Mouse (Mus musculus) retina, postnatal 7 days (tissue): ENCODE measurements around the gene Clcn5.

Experiments used
- DNase-seq: peaks from one replicate; pipeline ENCODE4 v3.0.0-alpha.2; 2012; ENCODE audit warnings: low read depth, low spot score

The Clcn5 gene

DNA sequence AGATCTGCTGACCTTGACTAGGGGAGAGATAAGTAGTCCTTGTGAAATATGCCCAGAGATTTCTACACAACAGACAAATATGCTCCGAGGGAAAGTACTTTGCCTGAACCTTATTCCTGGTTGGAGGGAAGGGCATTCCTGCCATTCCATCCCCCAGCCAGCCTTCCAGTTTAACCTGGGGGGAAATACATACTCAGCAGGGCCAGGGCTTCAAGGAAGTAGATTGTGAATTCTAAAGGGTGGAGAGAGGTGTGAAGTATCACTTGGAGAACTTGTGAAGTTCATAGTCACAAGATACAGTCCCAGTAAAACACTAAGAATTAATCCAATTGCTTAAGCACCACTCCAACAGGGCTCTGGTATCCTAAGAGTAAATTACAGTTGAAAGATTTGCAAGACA, 121.3 kb downstream of the Clcn5 start:
- DNase-seq = no peak

DNA sequence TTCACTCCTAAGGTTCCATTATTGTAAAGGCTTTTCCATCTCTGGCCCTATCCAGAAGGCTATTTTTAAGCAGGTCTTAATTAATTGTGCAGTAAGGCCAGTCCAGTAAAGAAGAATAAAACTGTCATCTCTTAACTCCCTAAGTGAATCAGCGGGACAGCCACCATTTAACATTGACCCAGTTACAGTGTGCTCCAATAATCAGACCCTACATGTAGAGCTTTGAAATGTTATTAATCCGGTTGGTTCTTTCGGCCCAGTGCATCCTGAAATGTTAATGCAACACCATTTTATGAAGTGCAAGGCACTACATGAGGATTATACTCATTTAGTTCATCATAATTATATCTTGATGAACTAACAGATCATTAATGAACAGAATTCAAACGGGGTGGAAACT, 128.3 kb downstream of the Clcn5 start:
- no peak for DNase-seq

DNA sequence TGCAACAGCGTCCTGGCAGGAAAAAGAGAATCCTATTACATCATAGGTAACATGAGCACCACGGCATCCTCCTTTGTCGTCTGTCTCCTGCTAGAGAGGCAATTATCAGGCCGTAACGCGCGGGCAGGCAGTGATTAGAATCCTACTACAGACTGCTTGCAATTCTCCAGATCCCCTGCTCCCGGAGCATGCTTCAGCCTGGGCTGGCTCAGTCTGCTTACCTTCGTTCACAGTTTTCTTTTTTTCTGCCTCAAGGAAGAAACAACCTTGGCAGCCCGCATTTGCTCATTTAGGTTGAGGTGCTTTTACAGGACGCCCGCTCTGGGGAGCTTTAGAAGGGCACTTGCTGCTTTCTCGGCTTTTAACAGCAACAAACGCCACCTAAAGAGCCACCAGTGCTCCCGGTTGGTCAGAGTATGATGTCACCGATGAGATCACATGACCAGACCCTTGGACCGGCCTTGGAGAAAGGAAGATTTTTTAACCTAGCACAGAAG, 130.8 kb downstream of the Clcn5 start:
- DNase-seq = peak; percentile 9

DNA sequence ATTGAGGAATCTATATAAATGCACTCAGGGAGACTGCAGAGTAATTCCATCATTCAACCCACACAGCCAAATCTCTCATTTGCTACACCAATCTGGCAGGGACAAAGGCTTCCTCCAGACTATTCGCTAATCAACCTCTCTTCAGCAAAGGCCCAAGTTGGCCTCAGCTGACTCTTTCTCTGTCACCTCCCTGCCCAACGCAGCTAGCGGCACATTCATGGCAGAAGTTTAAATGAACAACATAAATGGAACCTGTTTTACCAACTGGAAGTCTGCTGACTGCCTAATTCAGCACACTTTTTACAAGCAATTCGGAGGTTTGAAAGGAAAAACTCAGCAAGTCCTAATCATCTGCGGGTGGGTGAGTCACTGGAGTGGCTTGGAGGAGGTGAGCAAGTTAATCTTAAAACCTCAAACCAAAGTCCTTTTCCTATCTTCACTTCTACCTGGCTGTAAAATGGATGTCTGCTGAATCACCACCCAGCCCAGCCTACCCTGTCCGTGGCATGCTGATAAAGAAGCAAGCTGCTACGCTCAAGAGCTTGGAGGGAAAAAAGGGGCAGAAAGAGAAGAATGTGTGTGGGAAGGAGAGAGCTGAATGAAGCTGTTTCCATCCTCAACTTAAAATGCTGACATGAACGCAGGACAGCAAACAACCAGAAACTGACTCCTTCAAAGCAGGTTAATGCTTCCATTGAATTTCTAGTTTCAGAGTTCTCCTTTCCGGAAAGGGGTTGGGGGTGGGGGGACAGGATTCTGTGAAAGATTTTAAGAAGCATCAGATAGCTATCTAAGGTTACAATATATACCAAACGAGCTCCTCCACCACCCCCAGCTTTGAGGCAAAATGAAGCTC, 131.5 kb downstream of the Clcn5 start:
- DNase-seq = no peak

DNA sequence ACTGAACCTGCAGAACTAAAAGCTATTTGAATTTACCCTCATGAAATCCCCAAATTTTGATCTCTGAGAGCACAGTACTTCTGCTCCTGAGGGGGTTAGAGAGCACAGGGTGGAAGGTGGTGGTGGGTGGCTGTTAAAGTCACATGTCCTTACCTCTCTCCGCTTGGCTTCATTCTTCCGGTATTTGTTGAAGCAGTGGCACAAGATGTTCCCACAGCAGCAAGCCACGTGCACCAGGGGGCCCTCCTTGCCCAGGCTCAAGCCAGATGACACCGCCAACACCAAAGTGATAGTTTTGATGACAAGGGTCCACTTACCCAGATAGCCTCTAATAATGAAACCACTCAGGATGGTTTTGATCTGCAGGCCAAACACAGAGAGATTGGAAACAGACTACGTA, 149.0 kb downstream of the Clcn5 start:
- no peak for DNase-seq

DNA sequence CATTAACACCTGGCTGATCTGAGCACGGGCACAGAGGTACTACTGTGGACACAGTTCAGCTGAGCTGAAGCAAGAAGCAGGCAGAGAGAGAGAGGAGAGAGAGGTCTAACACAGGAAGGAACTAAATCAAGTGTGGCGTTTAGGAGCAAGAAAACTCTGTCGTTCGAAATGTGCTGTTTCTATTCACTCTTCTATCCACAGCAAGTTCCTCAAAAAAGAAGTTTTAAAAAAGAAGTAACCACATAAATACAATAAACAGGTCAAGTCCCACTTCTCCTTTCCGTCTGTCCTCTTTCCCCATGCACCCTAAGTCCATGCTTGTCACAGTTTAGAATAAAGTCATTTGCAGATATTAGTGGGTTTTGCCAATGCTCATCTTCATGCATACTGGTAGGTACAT, 150.4 kb downstream of the Clcn5 start:
- no peak for DNase-seq

DNA sequence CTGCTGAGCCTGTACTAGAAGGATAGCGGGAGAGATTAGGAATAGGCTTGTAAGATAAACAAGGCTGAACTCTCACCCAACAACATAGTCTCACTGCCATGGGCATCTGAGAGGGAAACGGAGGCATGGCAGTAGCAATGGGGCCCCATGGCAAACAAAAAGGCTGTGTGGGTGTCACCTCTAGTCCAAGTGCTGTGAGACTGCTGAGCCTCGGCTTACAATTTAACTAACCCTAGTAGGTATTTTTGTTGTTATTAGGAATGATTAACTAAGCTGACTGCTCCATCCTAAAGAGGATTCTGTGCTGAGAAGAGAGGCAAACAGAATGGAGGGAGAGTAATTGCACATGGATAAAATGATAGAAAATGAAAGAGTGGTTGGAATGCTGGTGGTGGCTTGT, 161.2 kb downstream of the Clcn5 start:
- no peak for DNase-seq

DNA sequence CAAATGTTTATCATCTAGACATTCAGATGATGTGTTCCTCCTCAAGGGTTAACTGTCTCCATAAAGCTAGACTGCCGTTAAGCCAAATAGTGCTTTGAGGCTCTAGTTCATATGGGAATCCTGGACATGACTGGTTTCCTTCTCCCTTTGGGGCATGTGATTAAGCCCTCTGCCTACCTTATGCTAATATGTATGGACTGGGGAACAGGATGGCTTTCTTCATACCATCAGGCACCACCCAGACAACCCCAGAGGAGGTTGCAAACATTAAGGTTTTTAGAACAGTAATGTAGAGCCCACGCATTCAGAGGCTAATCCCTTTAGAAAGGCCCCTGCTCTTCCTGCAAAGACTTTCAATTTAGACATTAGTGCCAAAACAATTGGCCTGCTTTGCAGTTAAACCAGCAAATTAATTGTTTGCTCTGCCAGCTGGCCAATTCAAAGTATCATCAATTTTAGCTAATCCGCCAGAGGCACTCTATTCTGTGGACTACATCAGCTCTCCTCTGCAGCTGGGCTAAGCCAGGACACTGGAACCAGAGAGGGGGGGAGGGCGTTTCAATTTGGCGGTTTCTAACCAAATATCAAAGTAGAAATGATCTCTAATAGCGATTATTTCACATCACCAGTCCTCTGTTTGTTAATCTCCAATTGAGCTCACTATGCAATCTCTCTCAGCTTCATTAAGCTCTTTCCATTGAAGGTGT, 163.0 kb downstream of the Clcn5 start:
- DNase-seq = no peak

DNA sequence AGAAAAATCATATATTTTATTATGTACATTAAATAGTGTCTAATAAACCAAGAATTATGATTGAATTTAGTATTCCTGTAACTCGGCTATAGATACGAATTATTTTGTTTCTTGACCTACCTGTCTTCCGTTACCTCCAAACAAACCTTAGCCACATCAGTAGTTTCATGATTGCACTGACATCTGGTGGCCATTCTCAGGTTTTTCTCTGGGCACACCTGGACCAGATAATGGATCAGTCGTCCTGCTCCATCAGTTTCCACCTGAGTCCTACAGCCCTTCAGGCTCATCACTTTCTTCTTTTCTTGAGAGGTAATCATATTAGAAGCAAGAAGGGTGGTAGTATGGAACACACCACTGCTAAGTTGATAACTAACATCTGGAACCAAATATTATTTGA, 169.0 kb downstream of the Clcn5 start:
- no peak for DNase-seq

DNA sequence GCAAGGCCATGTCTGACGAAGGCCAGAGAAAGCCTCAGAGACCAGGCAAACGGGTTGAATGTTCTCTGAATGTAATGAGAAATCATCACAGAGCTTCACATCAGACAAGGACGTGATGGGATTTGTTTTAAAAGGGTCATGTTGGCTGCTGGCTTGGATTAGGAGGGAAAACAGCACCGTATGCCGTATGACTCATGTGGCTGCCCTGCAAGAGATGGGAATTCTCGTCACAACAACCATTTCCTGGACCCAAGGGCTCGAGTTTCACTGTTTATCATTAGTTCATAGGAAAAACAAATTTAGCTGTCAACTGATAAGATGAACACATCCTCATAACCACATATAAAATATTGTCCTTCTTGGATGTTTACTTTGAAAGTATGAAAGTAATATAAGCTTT, 173.0 kb downstream of the Clcn5 start:
- DNase-seq = no peak

DNA sequence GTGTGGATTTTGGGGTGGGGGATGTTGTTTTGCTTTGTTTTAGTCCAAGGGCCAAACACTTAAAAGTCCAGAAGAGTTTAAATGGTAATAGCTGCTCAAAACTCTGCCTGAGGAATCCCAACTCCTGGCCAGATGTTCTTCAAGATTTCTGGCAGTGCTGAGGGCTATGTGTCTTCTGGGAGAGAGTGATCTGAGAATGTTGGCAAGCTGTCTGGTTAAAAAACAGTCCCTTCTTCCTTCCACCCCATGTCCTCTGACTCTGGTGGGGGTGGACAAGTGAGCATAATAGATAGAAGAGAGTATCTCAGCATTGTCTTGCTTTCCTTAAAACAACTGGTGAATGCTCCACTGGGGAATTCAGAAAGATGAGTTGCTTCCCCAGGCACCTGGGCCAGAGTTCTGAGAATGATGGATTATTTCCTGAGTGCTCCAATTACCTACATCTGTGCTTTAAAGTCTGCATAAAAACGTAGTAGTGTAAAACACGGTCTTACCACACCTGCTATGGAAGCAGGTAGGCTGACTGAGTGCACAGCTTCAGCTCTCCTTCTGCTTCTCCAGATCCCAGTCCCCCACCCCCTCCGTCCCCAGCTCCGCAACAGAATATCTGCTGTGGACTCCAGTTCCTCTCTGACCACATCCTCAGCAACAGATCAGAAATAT, 197.4 kb downstream of the Clcn5 start:
- DNase-seq = no peak

DNA sequence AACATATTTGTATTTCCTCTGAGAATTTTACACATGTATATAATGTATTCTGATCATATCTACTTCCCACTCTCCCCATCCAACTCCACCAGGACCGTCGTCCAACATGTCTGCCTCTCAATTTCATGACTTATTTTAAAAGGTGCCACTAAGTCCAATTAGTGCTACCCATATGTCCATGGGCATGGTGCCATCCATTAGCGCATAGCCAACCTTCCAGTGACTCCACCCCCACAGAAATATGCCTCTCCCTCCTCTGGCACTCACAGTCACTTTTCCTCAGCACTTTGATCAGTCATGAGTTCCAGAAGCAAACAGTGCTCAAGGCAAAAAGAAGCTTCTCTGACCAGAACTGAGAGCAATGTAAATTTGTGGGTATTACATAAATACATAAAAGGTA, 204.3 kb downstream of the Clcn5 start:
- DNase-seq = no peak
